Mouse (Mus musculus) forebrain, embryonic 14.5 days (tissue): ENCODE measurements around the gene Endov. TPM values are rescaled to one million over a fixed set of nuclear protein-coding genes. Genes with fewer than 3 reads are reported as not detected.

Experiments used
- ATAC-seq: fragments of 200-750 bp; cut with Nextera tagmentation; 2 replicates; pipeline ENCODE4 v1.8.0; 2017; ENCODE audit warnings: mild to moderate bottlenecking, moderate library complexity
- DNase-seq: peaks from one replicate; pipeline ENCODE4 v3.0.0-alpha.2; 2015; ENCODE audit warnings: low spot score
- H3K27ac ChIP-seq: fragments of 300-500 bp; sonication (generic); 2 replicates; pipeline ENCODE4 v1.5.1; 2014; ENCODE audit warnings: low read depth, mild to moderate bottlenecking, control low read depth, low read length, moderate library complexity
- H3K27me3 ChIP-seq: fragments of 300-500 bp; sonication (generic); replicated peaks from 2 replicates; pipeline ENCODE4 v1.6.1; 2014; ENCODE audit warnings: low read length, control low read depth, mixed read lengths; ENCODE audit not compliant: control insufficient read depth, insufficient read depth
- H3K36me3 ChIP-seq: fragments of 300-500 bp; sonication (generic); 2 replicates; pipeline ENCODE4 v1.6.1; 2014; ENCODE audit warnings: low read length, control low read depth; ENCODE audit not compliant: control insufficient read depth, insufficient read depth
- H3K4me1 ChIP-seq: fragments of 300-500 bp; sonication (generic); 2 replicates; pipeline ENCODE4 v1.6.1; 2014; ENCODE audit warnings: antibody characterized with exemption, low read length, control low read depth; ENCODE audit not compliant: control insufficient read depth, insufficient read depth
- H3K4me2 ChIP-seq: fragments of 300-500 bp; sonication (generic); 2 replicates; pipeline ENCODE4 v1.6.1; 2014; ENCODE audit warnings: mild to moderate bottlenecking, control low read depth, low read length
- H3K4me3 ChIP-seq: fragments of 300-500 bp; sonication (generic); 2 replicates; pipeline ENCODE4 v1.5.1; 2014; ENCODE audit warnings: low read depth, low read length, control low read depth
- H3K9ac ChIP-seq: fragments of 300-500 bp; sonication (generic); 2 replicates; pipeline ENCODE4 v1.6.1; 2014; ENCODE audit warnings: mild to moderate bottlenecking, low read length, control low read depth, moderate library complexity
- H3K9me3 ChIP-seq: fragments of 300-500 bp; sonication (generic); replicated peaks from 2 replicates; pipeline ENCODE4 v1.6.1; 2016; ENCODE audit warnings: low read length, control low read depth, mixed read lengths; ENCODE audit not compliant: control insufficient read depth
- WGBS: fragments of 180-500 bp; shearing (Covaris S2); extraction: QIAGEN DNeasy Blood & Tissue Kit; methylation state at CpG from one replicate; pipeline ENCODE4 v1.1.7; 2014; 5-methylcytosine and 5-hydroxymethylcytosine counted together
- polyA plus RNA-seq: library from polyadenylated mRNA; unstranded; fragments of >200 nt; fragmentation: Nextera tagmentation; extraction: Ambion mirVana; gene quantifications from 2 replicates; pipeline ENCODE4 v1.2.1, GENCODE M21; 2014

Endov gene
- polyA plus RNA-seq, result 15.9 and 18.0 TPM in 2 replicates

GRCm38 (mm10) chr11:119490861-119491689 lies at the start of gene Endov:
TSS of gene Endov (plus strand) at chr11:119491347.
- Histone ChIP-seq H3K9me3 (no peaks in the 10 kb centered on the region), H3K27ac (peak within 1 kb of the TSS; percentile 84), H3K36me3 (no peaks in the 10 kb centered on the region), H3K4me1 (peaks cover 13% of the 10 kb centered on the region), H3K27me3 (no peaks in the 10 kb centered on the region), H3K9ac (peak within 1 kb of the TSS; percentile 93), H3K4me3 (peak within 1 kb of the TSS; percentile 74), H3K4me2 (peak within 1 kb of the TSS; percentile 92)
- peak; percentile 99 for DNase-seq
- WGBS, result 2% methylated on average over 59 of the region's 66 CpGs
- ATAC-seq, result peak; percentile 98

- H3K36me3 ChIP-seq, result no peaks in the 10 kb centered on the region
- no peak overlapping the region for H3K9ac ChIP-seq
- H3K4me3 ChIP-seq, result no peak overlapping the region
- ATAC-seq (no peak), DNase-seq (no peak)
- WGBS, result 93% methylated on average over 8 of the region's 8 CpGs
- no peaks in the 10 kb centered on the region for H3K9me3 ChIP-seq
- no peaks in the 10 kb centered on the region for H3K4me1 ChIP-seq
- no peak overlapping the region for H3K27ac ChIP-seq
- H3K4me2 ChIP-seq, result no peak overlapping the region
- H3K27me3 ChIP-seq, result no peaks in the 10 kb centered on the region
Measured at GRCm38 (mm10) chr11:119442199-119442598, 48.9 kb upstream of the Endov start.

GRCm38 (mm10) chr11:119443442-119443841 lies 47.7 kb upstream of the Endov start:
- no peak overlapping the region for H3K4me3 ChIP-seq
- no peaks in the 10 kb centered on the region for H3K4me1 ChIP-seq
- no peak overlapping the region for H3K4me2 ChIP-seq
- no peaks in the 10 kb centered on the region for H3K27me3 ChIP-seq
- no peak for DNase-seq
- no peaks in the 10 kb centered on the region for H3K36me3 ChIP-seq
- WGBS, result 93% methylated on average over 9 of the region's 9 CpGs
- H3K9me3 ChIP-seq, result no peaks in the 10 kb centered on the region
- H3K27ac ChIP-seq, result no peak overlapping the region
- no peak overlapping the region for H3K9ac ChIP-seq
- ATAC-seq, result no peak

- no peak overlapping the region for H3K4me2 ChIP-seq
- no peaks in the 10 kb centered on the region for H3K9me3 ChIP-seq
- WGBS, result 90% methylated on average over 4 of the region's 4 CpGs
- no peaks in the 10 kb centered on the region for H3K36me3 ChIP-seq
- H3K27me3 ChIP-seq, result no peaks in the 10 kb centered on the region
- no peak overlapping the region for H3K4me3 ChIP-seq
- no peak for DNase-seq
- H3K4me1 ChIP-seq, result no peaks in the 10 kb centered on the region
- no peak for ATAC-seq
- no peak overlapping the region for H3K9ac ChIP-seq
- H3K27ac ChIP-seq, result no peak overlapping the region
Measured at GRCm38 (mm10) chr11:119456097-119456496, 35.0 kb upstream of the Endov start.

GRCm38 (mm10) chr11:119477876-119478275 lies 13.3 kb upstream of the Endov start:
- Histone ChIP-seq H3K9me3 (no peaks in the 10 kb centered on the region), H3K4me1 (no peaks in the 10 kb centered on the region), H3K9ac (no peak overlapping the region), H3K27ac (no peak overlapping the region), H3K4me3 (no peak overlapping the region), H3K4me2 (no peak overlapping the region), H3K36me3 (no peaks in the 10 kb centered on the region), H3K27me3 (no peaks in the 10 kb centered on the region)
- 93% methylated on average over 4 of the region's 4 CpGs for WGBS
- no peak for DNase-seq
- no peak for ATAC-seq

- WGBS, result 5% methylated on average over 27 of the region's 27 CpGs
Measured at GRCm38 (mm10) chr11:119491690-119492087, 542 bp downstream of the Endov start.

GRCm38 (mm10) chr11:119492830-119493229 lies 1.7 kb downstream of the Endov start:
- peaks cover 6% of the 10 kb centered on the region; the same call in 1 of the 2 replicates for H3K36me3 ChIP-seq
- H3K4me2 ChIP-seq, result peak overlapping the region; percentile 92
- peaks cover 13% of the 10 kb centered on the region for H3K4me1 ChIP-seq
- peak overlapping the region; percentile 74; the same call in 1 of the 2 replicates for H3K4me3 ChIP-seq
- ATAC-seq, result no peak
- H3K27ac ChIP-seq, result no peak overlapping the region
- DNase-seq, result no peak
- no peaks in the 10 kb centered on the region for H3K9me3 ChIP-seq
- WGBS, result 93% methylated on average over 6 of the region's 6 CpGs
- H3K27me3 ChIP-seq, result no peaks in the 10 kb centered on the region
- peak overlapping the region; percentile 93 for H3K9ac ChIP-seq

More at GRCm38 (mm10) chr11:119491690-119492087, 542 bp downstream of the Endov start:
- H3K36me3 ChIP-seq, result no peaks in the 10 kb centered on the region
- H3K9ac ChIP-seq, result peak overlapping the region; percentile 93
- ATAC-seq (no peak), DNase-seq (no peak)
- H3K27ac ChIP-seq, result peak overlapping the region; percentile 84
- no peaks in the 10 kb centered on the region for H3K27me3 ChIP-seq
- peaks cover 13% of the 10 kb centered on the region for H3K4me1 ChIP-seq
- H3K4me2 ChIP-seq, result peak overlapping the region; percentile 92
- peak overlapping the region; percentile 74 for H3K4me3 ChIP-seq
- H3K9me3 ChIP-seq, result no peaks in the 10 kb centered on the region

GRCm38 (mm10) chr11:119493516-119493915 lies 2.4 kb downstream of the Endov start:
- Histone ChIP-seq H3K4me2 (no peak overlapping the region), H3K27me3 (no peaks in the 10 kb centered on the region), H3K4me1 (peaks cover 13% of the 10 kb centered on the region), H3K27ac (no peak overlapping the region), H3K36me3 (peaks cover 11% of the 10 kb centered on the region), H3K4me3 (no peak overlapping the region), H3K9me3 (no peaks in the 10 kb centered on the region), H3K9ac (no peak overlapping the region)
- DNase-seq (no peak), ATAC-seq (no peak)
- WGBS, result 79% methylated on average over 4 of the region's 4 CpGs

GRCm38 (mm10) chr11:119496147-119496546 lies 5.0 kb downstream of the Endov start:
- H3K9ac ChIP-seq, result no peak overlapping the region
- peaks cover 33% of the 10 kb centered on the region for H3K36me3 ChIP-seq
- H3K4me3 ChIP-seq, result no peak overlapping the region
- ATAC-seq, result no peak
- no peak for DNase-seq
- H3K4me1 ChIP-seq, result peaks cover 8% of the 10 kb centered on the region
- no peak overlapping the region for H3K27ac ChIP-seq
- no peaks in the 10 kb centered on the region for H3K9me3 ChIP-seq
- no peaks in the 10 kb centered on the region for H3K27me3 ChIP-seq
- H3K4me2 ChIP-seq, result no peak overlapping the region
- WGBS, result 81% methylated on average over 5 of the region's 5 CpGs
